Mouse (Mus musculus) liver, embryonic 14.5 days (tissue): ENCODE results near the gene Lpar5.

ENCODE experiments used
- CTCF ChIP-seq: IDR thresholded peaks from 2 replicates; pipeline ENCODE4 v1.5.1; 2016; ENCODE audit warnings: antibody characterized with exemption, low read depth, control low read depth
- EP300 ChIP-seq: IDR thresholded peaks from 2 replicates; pipeline ENCODE4 v1.6.1; 2016; ENCODE audit warnings: antibody characterized with exemption, low read depth

DNA sequence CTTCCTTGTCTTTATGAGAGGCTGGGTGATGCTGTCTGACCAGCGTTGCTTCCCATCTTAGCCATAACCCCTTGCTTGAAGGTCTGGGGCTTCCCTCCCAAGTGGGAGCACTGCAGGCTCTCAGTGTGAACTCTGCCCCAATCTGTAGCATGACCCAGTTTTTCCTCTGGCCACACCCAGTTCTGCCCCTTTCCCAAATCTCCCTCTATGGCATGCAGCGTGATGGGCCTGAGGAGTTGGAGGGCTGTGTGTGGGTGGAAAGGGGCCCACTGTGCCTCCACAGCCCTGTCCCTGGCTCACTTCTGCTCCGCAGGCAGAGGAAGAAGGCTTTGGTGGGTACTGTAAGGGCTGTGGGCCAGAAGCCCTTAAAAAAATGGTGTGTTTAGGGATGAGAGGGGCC is 30.8 kb downstream of the Lpar5 start:
- no peak for TF ChIP-seq CTCF
- TF ChIP-seq EP300, result no peak
